8 mouse cellular contexts compared by ENCODE assay signal in genomic region chr9:72985250-72986220, GRCm38 (mm10). TPM values are rescaled to one million over a fixed set of nuclear protein-coding genes. Genes with fewer than 3 reads are reported as not detected.
DNase-seq lines count a peak whose midpoint lies in the region; ATAC-seq and TF ChIP-seq lines count a peak whose summit lies in the region.

Ccpg1os (minus strand) TSS chr9:72985382.
Ccpg1 (plus strand) TSS chr9:72985429.

- peak; percentile 96 for DNase-seq in ES-E14 (ENCODE audit: low read depth, low spot score)
- DNase-seq in cerebellum, adult 11-12 months, result peak; percentile 98
- peak; percentile 95 for DNase-seq in heart, postnatal 25 days (ENCODE audit: low spot score)
- DNase-seq in layer of hippocampus, adult 18-20 months (ENCODE audit: low spot score in 2 of 2), result peak; percentile 99
- peak; percentile 91 for DNase-seq in lung, adult 2 months
- peak; percentile 98 to 99 for DNase-seq in thymus, adult 18-20 months

- no peaks in the 10 kb centered on the region for H3K9me3 ChIP-seq in ES-E14 (ENCODE audit: control insufficient read depth, insufficient read depth, low read depth, low read length)
- no peaks in the 10 kb centered on the region for H3K9me3 ChIP-seq in forebrain, embryonic 15.5 days

- no peaks in the 10 kb centered on the region for H3K27me3 ChIP-seq in forebrain, embryonic 15.5 days

- H3K9ac ChIP-seq in ES-E14 (ENCODE audit: insufficient read depth, low read depth, low read length, poor library complexity, severe bottlenecking), result peak within 1 kb of the TSS; percentile 78
- H3K9ac ChIP-seq in forebrain, embryonic 15.5 days (replicated peaks), result peak within 1 kb of the TSS; percentile 83

- no peak within 1 kb of the TSS for H3K27ac ChIP-seq in ES-E14 (ENCODE audit: insufficient read depth, low read depth, low read length, poor library complexity, severe bottlenecking)
- peak within 1 kb of the TSS; percentile 94 for H3K27ac ChIP-seq in forebrain, embryonic 15.5 days (replicated peaks)

- H3K4me1 ChIP-seq in ES-E14 (ENCODE audit: control insufficient read depth in 2 of 2, insufficient read depth in 2 of 2, low read length in 2 of 2, poor library complexity in 1 of 2), result peaks cover 0 to 2% of the 10 kb centered on the region in 2 experiments; a peak in 2 of 4 replicates
- peaks cover 18% of the 10 kb centered on the region for H3K4me1 ChIP-seq in forebrain, embryonic 15.5 days
- H3K4me1 ChIP-seq in lung, adult 2 months (ENCODE audit: control insufficient read depth, insufficient read depth, low read length), result peaks cover 9% of the 10 kb centered on the region

- peak; percentile 100 for ATAC-seq in forebrain, embryonic 15.5 days (replicated peaks)
- peak; percentile 98 for ATAC-seq in neutrophil, adult 5-6 weeks (ENCODE audit: extremely low read depth, insufficient number of reproducible peaks, low FRiP score, poor library complexity, severe bottlenecking)

- H3K36me3 ChIP-seq in ES-E14 (ENCODE audit: control insufficient read depth, insufficient read depth, low read length, poor library complexity, severe bottlenecking), result no peaks in the 10 kb centered on the region
- no peaks in the 10 kb centered on the region for H3K36me3 ChIP-seq in forebrain, embryonic 15.5 days

- in situ Hi-C loops in ES-E14 (cut with MboI; ENCODE audit: low sequenced_read_pairs in 2 of 2, unreplicated experiment in 2 of 2), result no loop called here

- peak within 1 kb of the TSS; percentile 57 for H3K4me2 ChIP-seq in forebrain, embryonic 15.5 days (replicated peaks)

- WGBS in forebrain, embryonic 15.5 days, result under 1% methylated on average over 88 of the region's 88 CpGs
- under 1% methylated on average over 88 of the region's 88 CpGs for WGBS in lung, adult 2 months

- H3K4me3 ChIP-seq in ES-E14 (ENCODE audit: insufficient read depth in 1 of 2, low read depth in 1 of 2, low read length in 2 of 2, poor library complexity in 1 of 2, severe bottlenecking in 1 of 2), result peak within 1 kb of the TSS; percentile 77 to 90
- peak within 1 kb of the TSS; percentile 86 for H3K4me3 ChIP-seq in forebrain, embryonic 15.5 days
- H3K4me3 ChIP-seq in lung, adult 2 months (replicated peaks; ENCODE audit: extremely low read depth, low read depth, low read length), result peak within 1 kb of the TSS; percentile 81

- TF ChIP-seq CTCF in lung, adult 2 months (IDR thresholded peaks at IDR 0.05; ENCODE audit: insufficient read depth, low read length), result no peak

- peak; percentile 79 for TF ChIP-seq POLR2A in lung, adult 2 months (IDR thresholded peaks at IDR 0.05; ENCODE audit: borderline replicate concordance, extremely low read depth, low read depth, low read length)

- intact Hi-C loops in heart, postnatal 25 days (cut with DNase I), result loop anchor here (2.0 kb wide), 1 partner anchor 53 kb away; no protein-coding TSS in a partner anchor

TF ChIP-seq in ES-E14, 5 proteins besides CTCF, POLR2A, EP300 and RAD21:
- TF ChIP-seq ZC3H11A (IDR thresholded peaks at IDR 0.05; ENCODE audit: borderline replicate concordance, low read depth, low read length), result no peak
- no peak for TF ChIP-seq CHD2 (IDR thresholded peaks at IDR 0.05; ENCODE audit: low read depth, low read length)
- peak; percentile 99 for TF ChIP-seq HCFC1 (IDR thresholded peaks at IDR 0.05; ENCODE audit: borderline replicate concordance, insufficient read depth, low read length)
TF ChIP-seq in ES-E14: peak in this region for 1.

RNA-seq across cellular contexts. Expression of gene Ccpg1os, which starts in this region (rescaled TPM):
- total RNA-seq in ES-E14 (2012; rRNA removed), result 5.1 and 7.1 TPM in 2 replicates
- 21.5 and 23.8 TPM in 2 replicates for polyA plus RNA-seq in forebrain, embryonic 15.5 days (2015; fragmentation: Nextera tagmentation; extraction: Ambion mirVana)
- 1 to 10 TPM; 6.9 to 7.8 TPM for total RNA-seq in heart, postnatal 25 days (2021)
- total RNA-seq in layer of hippocampus, adult 18-20 months (2021), result 10 to 100 TPM; 12.4 to 12.6 TPM
- polyA plus RNA-seq in lung, adult 2 months (2012; rRNA removed), result 11.7 and 21.1 TPM in 2 replicates
- 19.4 and 19.9 TPM in 2 replicates for total RNA-seq in neutrophil, adult 5-6 weeks (2017)

RNA-seq across cellular contexts. Expression of gene Ccpg1, which starts in this region (rescaled TPM):
- 31.3 and 45.2 TPM in 2 replicates for total RNA-seq in ES-E14 (2012; rRNA removed)
- 46.5 and 47.5 TPM in 2 replicates for polyA plus RNA-seq in forebrain, embryonic 15.5 days (2015; fragmentation: Nextera tagmentation; extraction: Ambion mirVana)
- 10 to 100 TPM; 72.3 to 82.8 TPM for total RNA-seq in heart, postnatal 25 days (2021)
- total RNA-seq in layer of hippocampus, adult 18-20 months (2021), result 100 to 1,000 TPM; 149 to 152 TPM
- 16.9 and 28.1 TPM in 2 replicates for polyA plus RNA-seq in lung, adult 2 months (2012; rRNA removed)
- 527 and 583 TPM in 2 replicates for total RNA-seq in neutrophil, adult 5-6 weeks (2017)
